Mouse (Mus musculus) forelimb bud, embryonic 11.5 days (tissue): ENCODE results near the gene Vav2.

Experiments
- DNase-seq: peaks from one replicate; pipeline ENCODE4 v3.0.0-alpha.2; 2012; ENCODE audit warnings: low read depth, low spot score

Vav2 gene

DNA sequence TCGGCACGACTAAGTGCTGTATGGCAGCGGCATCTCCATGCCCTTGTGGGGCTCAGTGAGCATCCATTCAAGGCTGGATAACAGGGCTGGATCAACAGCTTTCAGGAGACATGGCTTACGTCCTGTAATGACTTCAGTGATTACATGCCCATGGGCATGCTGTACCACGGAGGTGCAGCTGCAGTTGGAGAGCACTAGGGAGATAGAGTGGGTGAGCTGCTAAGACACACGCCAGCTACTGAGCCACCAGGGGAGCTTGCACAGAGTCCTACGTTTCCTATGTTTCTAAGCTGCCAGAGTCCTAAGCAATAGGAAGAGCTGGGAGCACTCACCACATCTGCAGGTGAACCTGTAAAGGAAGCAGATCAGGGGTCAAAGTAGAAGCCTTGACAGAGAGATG is 148.0 kb downstream of the Vav2 start:
- no peak for DNase-seq

DNA sequence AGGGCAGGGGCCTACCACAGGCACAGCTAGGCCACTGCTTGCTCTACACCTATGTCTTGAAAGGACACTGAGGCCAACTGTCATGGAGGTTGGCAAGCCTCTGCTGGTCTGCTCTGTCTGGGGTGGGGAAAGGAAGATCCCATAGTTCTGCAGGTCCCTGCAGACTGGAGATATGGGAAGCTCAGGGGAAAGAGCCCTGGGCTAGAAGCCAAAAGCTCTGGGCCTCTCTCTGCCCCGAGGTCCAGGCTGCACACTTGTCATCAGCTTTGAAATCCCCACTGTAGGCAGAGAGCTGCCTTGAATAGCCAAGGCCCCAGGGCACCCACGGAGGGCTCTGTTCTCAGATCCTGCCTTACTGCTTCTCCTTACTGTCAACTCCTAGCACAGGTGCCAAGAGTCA is 158.5 kb downstream of the Vav2 start:
- no peak for DNase-seq

DNA sequence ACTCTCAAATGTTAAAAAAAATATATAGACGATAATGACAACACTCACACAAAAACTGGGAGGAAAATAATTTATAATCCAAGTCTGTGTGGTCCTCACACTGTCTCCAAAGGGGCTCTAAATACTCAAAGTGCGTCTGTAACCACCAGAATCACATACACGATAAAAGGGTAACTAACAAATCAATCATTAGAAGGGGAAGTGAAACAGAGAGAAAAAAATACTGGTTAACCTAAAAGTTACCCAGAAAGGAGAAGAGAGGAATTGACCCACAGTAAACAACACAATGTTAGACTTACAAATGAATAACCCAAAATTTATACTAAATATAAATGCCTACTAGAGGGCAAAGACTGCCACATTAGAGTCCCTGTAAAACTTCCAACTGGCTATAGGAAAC is 161.0 kb downstream of the Vav2 start:
- no peak for DNase-seq

DNA sequence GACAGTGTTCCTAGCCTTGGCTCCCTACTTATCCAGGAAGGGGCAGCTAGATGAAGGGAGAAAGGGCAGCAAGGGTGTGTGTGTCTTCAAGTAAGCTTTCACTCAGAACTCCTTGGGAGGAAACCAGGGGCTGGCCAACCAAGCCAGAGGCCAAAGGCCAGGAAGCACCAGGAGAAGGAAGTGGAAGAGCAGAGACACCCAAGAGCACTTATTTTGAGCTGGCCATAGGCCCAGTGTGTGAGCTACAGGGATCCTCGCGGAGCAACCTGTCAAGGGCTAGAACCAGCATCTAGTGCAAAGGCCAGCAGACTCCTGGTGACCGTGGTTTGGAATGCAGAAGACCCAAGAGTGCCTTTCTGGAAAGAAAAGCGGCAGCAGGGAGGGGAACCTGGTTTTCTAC is 163.8 kb downstream of the Vav2 start:
- no peak for DNase-seq

DNA sequence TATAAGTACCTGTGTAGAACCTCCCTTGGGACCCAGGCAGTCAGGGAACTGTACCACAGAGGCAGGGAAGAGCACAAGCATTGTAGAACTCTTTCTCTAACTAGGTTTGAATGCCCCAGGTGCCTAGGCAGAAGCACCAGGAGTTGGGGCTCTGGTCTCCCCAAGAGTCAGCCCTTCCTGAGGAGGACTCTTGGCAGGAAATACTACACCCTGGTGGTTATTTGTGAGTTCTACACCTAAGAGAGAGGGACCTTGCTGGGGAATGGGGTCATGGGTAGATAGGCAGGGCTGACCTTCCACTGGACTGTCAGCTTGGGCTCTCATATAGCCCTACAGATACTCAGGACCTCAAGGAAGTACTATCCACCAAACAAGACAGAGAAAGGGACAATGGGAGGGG is 175.4 kb downstream of the Vav2 start:
- DNase-seq, result no peak

DNA sequence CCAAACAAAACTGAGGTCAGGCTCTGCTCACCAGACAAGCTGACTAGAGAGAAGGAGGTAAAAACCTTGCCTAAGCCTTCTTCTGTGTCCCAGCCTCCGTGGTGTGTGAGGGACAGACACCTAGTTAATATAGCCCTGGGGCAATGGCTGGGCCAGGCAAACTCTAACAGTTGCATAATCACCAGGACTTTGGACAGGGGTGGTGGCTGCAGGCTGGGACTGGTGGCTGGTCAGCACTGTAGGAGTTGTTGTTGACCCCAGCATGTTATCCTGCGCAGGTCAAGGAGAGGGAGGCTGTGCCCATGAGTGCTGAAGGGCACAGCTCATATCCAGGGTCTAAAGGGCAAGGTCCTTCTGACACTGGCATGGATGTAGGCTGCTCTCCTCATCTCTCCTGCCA is 178.6 kb downstream of the Vav2 start, which contains the start of gene Sardh:
Sardh (minus strand) TSS at position 127 of the 400 bp plus-strand sequence.
- DNase-seq, result no peak

DNA sequence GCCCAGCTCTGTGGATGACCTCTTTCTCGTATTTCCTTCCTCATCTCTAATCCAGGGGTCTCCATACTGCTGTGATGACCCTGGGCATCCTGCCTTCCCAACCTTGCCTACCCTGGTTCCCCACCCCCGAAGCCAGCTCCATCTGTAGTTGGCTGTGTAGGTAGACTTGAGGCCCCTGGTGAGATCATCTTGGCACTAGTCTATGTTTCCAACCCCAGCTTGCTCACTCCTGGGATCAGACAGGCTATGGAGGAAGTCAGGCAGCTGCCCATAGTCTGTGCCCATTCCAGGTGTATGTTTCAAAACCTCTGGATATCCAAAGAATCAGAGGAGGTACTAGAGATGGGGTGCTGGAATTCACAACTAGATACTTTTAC is 179.4 kb downstream of the Vav2 start:
- DNase-seq, result no peak

DNA sequence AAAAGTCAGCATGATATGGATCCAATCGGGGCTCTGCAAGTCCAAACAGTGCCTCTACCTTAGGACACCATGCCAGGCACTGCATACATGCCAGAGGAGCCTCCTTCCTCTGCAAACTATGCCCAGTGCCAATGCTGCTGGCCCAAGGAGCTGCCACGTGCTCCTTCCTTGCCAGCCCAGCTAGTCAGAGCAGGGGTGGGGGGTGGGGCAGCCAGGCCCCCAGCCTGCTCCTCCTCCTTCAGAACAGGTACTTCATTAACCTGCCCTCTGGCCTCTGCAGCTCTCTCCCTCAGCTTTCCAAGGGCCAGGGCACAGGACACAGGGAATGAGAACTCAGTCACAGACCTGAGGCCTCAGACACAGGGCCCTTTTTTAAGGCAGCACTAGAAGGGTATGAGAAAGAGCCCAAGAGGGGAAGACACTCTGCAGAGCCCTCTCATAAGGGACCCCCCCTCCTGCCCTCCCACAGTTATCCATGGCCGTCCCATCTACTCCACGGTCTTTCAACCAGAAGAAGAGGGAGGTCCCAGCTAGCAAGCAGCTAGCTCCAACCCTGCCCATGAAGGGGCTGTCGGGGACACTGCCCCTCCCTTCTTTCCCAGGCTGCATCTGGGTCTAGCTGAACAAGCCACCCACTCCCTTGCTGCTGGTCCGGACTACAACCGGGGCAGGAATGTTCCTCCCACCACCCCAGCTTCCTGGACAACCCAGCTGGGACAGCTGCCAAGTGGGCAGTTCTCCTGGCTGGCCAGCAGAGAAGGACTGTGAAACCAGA is 179.9 kb downstream of the Vav2 start:
- peak; percentile 14 for DNase-seq

DNA sequence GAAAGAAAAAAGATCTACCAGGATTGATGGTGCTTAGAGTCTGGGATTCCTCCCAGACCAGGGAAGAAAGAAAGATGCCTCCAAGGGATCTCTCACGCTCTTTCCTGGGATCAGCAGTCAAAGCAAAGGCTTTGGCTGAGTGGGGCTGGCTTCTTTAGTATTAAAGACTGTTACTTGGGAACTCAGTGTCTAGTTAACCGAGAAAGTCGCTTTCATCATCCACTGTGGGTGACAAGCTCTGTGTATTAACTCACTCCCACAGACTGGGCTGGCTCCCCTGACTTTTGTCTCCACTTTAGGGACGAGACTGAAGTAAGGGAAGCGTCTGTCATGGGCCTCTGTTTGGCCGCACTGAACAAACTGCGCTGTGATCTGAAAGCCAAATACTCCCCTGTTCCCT is 180.9 kb downstream of the Vav2 start:
- DNase-seq, result no peak

DNA sequence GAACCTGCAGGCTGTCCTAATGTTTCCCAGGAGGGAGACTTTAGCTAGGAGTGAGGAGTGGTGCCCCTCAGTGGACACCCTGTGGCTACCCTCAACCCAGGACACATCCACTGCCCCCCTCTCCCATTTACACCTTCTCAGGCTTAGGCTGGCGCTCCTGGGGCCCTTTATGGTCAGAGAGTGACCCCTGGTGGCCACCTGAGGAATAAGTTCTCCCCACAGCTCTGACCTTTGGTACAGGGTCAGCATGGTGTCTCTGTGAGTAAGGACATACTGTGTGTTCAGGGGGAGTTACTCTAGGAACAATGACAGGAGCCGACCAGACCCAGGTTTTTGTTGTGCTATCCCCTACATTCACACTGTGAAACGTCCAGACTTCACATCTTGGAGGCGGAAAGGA is 189.5 kb downstream of the Vav2 start:
- peak; percentile 59 for DNase-seq

DNA sequence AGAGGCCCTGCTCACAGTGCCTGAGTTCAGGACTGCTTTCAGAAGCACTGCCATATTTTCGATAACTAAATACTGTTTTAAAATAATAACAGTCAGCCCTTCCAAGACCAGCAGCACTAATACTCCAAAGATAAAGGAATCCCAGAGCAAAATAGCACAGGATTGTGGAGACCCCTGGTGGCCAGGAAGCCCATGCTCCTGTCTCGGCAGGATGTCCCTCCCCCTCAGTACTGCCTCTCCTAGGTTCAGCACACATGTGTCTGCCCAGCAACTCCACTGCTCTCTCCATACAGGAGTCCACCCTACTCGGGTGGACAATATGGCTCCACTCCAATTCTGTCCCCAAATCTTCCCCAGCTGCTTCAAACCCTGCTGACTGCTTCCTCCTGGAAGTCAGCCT is 191.1 kb downstream of the Vav2 start:
- peak; percentile 78 for DNase-seq

DNA sequence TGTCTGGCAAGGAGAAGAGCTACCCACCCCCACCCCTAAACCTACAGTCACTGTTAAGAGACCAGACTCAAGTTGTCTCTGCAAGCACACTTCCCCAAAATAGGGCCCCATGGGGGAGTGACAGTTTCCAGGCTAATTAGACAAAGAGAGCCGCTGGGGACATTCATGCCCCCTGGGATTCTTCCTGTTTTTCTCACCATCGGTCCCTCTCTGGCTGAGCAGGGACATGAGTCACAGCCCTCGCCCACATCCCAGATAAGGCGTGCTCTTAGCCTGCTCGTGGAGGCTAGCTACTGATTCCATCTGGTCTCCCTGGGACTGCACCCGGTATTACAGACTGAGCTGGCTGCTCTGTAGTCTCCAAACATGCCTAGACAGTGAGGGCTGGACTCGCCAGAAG is 194.5 kb downstream of the Vav2 start:
- no peak for DNase-seq

DNA sequence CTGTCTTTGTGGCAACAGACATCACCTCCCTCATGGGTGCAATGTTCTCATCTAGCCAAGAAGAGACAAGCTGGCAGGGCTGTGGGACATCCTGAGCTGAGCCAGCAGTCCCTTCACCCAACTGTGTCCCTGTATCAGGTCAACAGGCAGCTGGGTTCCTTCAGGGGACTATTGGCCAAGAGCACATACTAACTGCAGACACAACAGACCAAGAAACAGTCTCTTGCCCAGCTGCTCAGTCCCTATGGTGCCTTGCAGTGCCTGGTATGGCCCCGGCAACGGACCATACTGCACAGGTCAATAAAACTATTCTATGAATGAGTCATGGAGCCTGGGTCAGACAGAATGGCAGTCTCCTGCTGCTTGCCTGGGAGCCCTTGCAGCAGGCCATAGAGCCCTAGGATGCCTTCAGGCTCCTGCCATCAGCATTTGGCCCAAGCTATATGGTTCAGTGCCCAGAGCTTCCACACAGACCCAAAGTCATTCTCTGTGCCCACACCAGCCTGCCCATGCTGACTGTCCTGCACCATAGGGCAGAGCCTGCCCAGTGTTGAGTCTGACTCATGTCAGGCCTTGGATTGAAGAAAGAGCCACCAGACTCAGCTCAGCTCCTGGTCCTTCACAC is 197.2 kb downstream of the Vav2 start:
- no peak for DNase-seq

DNA sequence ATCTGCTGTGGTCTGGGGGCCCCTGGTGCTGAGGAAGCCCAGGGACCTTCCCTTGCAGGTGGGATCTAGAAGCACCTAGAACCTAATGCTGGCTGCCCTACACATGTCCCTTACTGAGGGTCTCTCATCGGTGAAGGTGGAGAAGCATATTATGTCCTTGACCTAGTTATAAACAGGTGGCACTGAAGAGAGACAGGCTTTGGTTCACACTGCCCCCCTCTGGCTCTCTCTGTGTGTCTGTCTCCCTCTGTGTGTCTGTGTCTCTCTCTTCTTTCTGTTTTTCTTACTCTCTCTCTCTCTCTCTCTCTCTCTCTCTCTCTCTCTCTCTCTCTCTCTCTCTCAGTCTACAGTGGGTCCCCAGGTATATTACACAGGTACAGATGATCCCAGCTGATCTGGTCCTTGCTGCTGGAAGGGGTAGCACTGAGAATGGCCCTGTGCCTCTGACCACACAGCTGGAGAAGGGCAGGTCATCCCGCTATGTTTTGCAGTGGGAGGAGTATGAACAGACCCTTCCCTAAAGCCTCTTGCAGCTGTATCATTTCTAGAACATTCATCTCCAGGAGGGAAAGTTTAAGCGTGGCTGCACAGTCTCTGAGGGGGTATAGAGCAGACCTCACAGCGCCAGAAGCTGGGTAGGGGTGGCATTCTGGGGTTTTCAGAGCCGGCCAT is 197.9 kb downstream of the Vav2 start:
- no peak for DNase-seq

DNA sequence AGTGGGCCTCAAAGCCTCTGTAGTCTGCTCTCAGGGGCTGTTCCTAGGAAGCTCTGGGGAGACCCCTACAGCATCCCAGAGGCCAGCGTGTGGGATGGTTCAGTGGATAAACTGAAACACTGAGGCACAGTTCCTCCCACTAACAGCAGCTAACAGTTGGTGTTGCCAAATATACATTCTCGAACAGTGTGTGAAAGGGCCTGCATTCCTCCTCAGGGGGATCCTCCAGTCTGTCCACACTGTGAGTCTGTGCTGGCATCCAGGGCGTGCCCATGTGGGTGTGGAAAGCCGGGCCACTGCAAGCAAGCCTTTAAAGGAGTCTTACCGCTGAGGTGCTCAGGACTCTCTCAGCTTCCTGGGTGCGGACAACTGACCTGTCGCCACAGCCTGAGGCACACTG is 200.3 kb downstream of the Vav2 start:
- no peak for DNase-seq

DNA sequence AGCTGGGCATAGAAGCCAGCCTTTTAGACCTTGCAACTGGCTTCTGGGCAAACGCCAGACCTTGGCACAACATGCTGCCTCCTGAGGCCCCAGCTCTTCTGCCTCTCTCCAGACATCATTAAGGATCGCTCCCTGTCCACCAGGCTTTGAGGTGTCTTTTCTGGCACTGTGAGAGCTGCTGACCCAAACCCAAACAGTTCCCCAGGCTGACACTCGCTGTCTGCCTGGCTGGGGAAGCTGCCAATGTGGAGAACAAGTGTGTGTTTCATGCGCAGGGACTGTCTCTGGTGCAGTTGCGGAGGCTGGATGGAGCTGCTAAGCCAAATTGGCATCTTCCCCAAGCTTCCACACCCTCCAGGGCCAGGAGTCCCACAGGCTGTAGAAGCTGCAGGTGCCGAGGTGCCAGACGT is 203.8 kb downstream of the Vav2 start:
- DNase-seq, result no peak

DNA sequence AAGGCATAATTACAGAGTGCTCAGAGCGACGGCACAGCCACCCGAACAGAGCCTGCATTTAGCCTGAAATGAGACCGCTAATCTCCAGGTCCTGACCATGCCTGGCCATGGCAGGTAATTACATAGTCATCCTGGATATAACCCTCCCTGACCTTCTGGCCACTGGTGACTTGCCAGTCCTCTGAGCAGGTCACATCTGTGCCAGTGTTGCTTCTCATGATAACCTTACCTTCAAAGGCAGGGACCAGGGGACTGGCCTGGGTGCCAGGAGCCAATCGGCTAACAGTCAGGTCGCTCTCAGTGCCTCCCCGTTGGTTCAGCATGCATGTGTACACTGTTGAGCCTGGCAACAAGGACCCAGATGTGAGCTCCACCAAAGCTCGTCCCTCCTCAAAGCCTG is 208.3 kb downstream of the Vav2 start:
- no peak for DNase-seq

DNA sequence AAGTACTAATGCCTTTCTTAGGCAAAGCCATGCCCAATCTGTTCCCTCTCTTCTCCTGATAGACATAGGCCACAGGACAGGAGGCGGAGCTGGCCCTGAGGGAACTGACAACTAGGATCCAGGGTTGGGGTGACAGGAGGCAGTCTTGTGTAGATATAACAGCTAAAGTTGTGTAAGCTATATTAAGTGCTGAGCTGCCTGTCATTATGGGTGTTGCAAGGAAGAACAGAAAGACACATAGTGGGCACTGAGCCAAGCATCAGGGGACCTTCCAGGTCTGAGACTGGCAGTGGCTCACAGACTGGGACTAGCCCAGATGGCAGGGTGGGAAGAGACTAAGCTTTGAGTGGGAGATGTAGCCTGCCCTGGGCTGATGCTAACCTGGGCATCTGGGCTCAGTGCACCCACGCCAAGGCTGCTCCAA is 208.7 kb downstream of the Vav2 start:
- DNase-seq, result no peak

DNA sequence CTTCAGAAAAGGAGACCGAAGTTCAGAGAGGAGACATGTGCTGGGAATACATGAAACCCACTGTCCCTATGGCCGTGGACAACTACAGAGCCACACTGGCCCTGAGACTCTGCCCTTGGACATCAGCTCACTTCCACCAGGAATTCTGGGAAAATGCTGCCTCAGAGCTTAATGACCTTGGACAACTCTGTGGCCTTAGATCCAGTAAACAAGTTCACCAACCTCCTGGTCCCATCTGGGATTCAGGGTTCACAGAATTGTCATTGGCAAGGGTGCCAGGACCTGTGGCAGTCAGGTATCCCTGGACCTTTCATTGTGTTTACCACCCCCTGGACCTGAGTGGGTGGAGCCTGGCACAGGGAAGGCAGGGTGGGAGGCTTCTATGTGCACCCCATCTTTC is 211.3 kb downstream of the Vav2 start:
- no peak for DNase-seq
